Mouse (Mus musculus) right cerebral cortex, postnatal 25 days (tissue): ENCODE data around the gene 1110008P14Rik.
A peak's percentile ranks its signal among the peaks of the same experiment; 100 is the strongest.

Source experiments
- DNase-seq: peaks from one replicate; pipeline ENCODE4 v3.0.0; 2022

Gene 1110008P14Rik

GRCm38 (mm10) chr2:32340836-32341633 lies 40.7 kb downstream of the 1110008P14Rik start:
- peak; percentile 68 for DNase-seq

- no peak for DNase-seq
Observed at GRCm38 (mm10) chr2:32339912-32340642, 41.7 kb downstream of the 1110008P14Rik start.

- DNase-seq = no peak
Observed at GRCm38 (mm10) chr2:32335888-32336287, 45.9 kb downstream of the 1110008P14Rik start.

- DNase-seq = no peak
Observed at GRCm38 (mm10) chr2:32332159-32332558, 49.6 kb downstream of the 1110008P14Rik start.

- DNase-seq = no peak
Observed at GRCm38 (mm10) chr2:32329531-32329930, 52.2 kb downstream of the 1110008P14Rik start.

GRCm38 (mm10) chr2:32328911-32329460 lies 52.8 kb downstream of the 1110008P14Rik start:
- DNase-seq = no peak

GRCm38 (mm10) chr2:32327200-32327599 lies 54.5 kb downstream of the 1110008P14Rik start:
- DNase-seq = no peak
